Mouse (Mus musculus) adipocyte (in vitro differentiated cells): ENCODE data around the gene Kirrel3.
A peak's percentile ranks its signal among the peaks of the same experiment; 100 is the strongest.

Source experiments
- DNase-seq: peaks from one replicate; pipeline ENCODE4 v3.0.0-alpha.2; 2016; ENCODE audit warnings: low spot score

The Kirrel3 gene

GRCm38 (mm10) chr9:34954212-34954611 lies 468.5 kb downstream of the Kirrel3 start:
- DNase-seq = no peak

DNA sequence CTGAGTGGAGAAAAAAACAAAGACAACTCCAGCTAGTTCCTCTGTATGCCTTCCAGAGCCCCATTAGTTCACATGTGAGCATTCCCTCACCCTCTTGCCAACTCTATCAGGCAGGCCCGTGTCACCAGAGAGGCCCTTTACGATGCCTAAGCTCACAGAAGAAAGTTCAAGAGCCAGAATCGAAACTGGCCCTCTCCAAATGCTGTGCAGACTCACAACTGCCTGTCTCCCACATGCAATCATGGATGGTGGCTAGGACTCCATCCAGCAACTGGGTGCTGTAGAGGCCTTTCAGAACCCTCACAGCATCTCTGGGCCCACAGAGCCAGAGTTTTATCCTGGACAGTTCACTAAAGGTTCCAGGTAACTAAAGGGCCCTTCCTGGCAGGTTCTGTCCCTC lies 470.8 kb downstream of the Kirrel3 start:
- DNase-seq = no peak

GRCm38 (mm10) chr9:34957691-34958090 lies 472.0 kb downstream of the Kirrel3 start:
- no peak for DNase-seq

GRCm38 (mm10) chr9:34958183-34958830 lies 472.6 kb downstream of the Kirrel3 start:
- DNase-seq = no peak

DNA sequence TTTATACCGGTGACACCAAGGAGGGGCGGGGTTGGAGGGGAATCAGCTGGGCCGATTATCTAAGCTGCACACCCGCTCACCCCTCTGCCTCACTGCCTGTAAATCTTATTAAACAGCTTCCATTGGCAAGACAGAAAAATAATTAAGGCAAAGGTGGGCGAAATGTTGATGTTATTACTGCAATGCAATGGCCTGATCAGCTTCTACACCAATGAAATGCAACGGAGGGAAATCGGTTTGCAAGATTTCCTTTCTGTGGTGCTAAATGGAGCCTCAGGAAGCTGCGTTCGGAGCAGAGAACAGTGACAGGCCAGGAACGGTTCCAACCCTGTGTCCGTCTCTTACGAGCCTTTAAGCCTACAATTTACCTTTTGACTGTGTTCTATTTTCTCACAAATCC lies 475.0 kb downstream of the Kirrel3 start:
- no peak for DNase-seq

GRCm38 (mm10) chr9:34961171-34961570 lies 475.5 kb downstream of the Kirrel3 start:
- no peak for DNase-seq

GRCm38 (mm10) chr9:34962251-34962650 lies 476.6 kb downstream of the Kirrel3 start:
- DNase-seq = no peak

- DNase-seq = no peak
Observed at GRCm38 (mm10) chr9:34963593-34963992, 477.9 kb downstream of the Kirrel3 start.

GRCm38 (mm10) chr9:34964172-34965040 lies 478.7 kb downstream of the Kirrel3 start:
- DNase-seq = no peak

DNA sequence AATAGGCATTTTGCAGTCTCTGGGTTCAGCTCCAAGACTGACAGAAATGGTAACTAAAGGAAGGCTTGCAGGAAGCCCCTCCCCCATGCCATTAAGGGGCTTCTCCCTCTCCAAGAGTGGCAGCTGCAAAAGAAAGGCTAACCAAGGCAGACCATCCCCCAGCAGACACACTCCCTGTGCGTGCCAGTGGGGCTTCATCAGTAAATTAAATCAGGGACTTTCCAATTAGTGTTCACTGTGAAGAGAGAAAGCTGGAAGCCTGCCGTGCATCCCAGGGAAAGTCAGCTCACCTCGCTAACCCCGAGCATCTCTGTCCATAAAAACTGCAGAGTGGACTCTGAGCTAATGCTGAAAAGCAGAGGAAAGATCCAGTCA lies 479.3 kb downstream of the Kirrel3 start:
- no peak for DNase-seq

- no peak for DNase-seq
Observed at GRCm38 (mm10) chr9:34967772-34968171, 482.1 kb downstream of the Kirrel3 start.

GRCm38 (mm10) chr9:34969881-34970490 lies 484.3 kb downstream of the Kirrel3 start:
- peak; percentile 47 for DNase-seq

DNA sequence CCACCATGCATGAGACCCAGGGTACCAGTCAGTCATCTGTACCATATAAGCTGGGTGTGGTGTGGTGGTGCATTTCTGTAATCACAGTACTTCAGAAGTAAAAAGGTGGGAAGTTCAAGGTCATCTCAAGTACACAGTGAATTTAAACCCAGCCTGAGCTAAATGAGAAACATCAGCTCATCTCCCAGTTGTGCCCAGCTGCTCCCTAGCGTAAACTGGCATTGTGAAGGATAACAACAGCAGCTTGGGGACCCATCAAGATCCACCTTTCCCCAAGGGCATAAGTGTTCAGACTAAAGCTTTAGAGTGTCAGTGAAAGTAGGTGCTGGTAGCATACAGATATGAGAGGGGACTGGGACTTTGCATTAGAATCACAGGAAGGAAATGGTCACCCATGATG lies 488.6 kb downstream of the Kirrel3 start:
- DNase-seq = no peak

- no peak for DNase-seq
Observed at GRCm38 (mm10) chr9:34975245-34975644, 489.6 kb downstream of the Kirrel3 start.

- no peak for DNase-seq
Observed at GRCm38 (mm10) chr9:34976596-34977462, 491.1 kb downstream of the Kirrel3 start.

DNA sequence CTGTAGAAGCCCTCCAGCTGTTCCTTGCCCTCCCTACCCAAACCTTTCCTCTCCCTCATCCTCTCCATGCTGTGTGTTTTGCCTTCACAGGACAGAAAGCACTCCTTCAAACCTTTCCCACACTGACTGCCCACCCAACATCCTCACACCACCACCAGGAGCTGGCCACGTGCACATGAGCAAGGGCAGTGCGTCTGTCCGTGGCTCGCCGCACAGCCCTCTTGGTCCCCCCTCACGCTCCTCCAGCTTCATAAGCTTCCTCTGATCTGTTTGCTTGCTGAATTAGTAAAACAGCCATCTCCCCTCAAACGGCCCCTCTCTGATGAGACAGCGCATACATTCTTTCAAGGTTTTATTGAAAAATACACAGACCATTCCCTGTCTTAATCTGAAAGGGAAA lies 492.0 kb downstream of the Kirrel3 start:
- DNase-seq = no peak

GRCm38 (mm10) chr9:34978229-34978628 lies 492.5 kb downstream of the Kirrel3 start:
- DNase-seq = no peak

DNA sequence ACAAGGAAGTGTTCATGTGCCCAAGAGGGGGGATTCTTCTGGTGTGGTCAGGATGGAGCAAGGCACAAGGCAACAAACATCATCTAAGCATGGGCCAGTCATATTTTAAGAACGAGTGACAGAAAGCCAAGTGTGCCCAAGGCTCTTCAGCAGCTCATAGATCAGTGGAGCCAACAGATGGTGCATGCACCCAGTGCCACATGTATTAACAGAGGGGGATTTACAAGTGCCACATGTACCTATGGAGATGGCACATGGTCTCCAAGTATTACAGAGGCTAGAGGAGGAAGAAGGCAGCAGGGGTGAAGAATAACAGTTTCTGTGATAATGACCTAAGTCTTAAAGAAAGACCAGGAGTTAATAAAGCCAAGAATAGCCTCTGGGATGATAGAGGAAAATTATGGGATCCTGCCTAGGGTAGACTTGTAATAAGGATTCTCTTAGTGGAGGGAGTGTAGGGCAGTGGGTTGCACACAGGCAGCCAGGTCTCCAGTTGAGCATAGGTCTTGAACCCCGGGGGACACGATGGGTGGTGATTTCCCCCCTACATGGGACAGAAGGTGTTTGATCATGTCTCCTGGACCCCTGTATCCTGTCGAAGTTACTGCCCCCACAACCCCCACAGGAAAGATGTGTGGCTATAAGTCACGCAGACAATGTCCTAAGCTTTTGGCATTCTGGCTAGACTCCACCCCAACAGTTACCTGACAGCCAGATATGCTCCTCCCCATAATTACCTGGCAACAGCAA lies 495.0 kb downstream of the Kirrel3 start:
- no peak for DNase-seq

DNA sequence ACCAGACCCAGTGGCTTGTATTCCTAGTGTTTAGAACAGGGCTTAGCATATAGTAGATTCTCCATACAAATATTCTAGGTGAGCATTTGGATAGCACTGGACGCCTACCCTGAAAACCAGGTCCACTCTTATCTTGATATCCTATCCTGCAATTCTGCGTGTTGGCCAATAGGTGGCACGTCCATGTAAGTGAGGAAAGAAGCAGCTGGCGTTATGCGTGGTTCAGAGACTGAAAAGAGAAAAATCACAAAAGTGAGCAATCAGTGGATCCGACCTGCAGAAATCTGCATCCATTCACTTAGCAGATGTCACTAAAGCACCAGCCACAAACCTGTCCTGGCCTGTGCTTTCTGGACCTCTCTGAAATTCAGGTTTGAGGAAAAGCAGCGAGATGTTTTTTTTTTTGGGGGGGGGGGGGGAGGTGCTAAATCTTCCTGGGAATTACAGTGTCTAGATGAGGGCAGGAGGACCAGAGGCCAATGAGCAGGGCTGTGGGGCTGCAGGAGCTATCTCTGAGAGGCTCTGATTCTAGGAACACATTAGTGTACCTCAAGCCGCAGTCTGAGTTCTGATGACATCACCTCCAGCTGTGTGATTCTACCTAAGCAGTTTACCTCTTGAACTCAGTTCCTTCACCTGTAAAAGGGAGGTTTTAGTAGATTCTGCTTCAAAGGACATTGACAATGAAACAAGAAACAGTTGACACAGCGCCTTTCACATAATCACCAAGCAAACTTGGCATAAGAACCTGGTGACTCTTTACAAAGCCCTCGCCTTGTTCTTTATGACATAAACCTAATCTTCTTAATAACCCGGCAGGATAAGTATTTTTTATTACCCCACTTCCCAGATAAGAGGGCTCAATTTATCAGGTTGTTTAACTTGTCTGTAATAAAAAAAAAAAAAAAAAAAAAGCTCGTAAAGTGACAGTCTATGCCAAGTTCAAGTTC lies 498.1 kb downstream of the Kirrel3 start:
- DNase-seq = peak; percentile 31

GRCm38 (mm10) chr9:34986156-34986555 lies 500.5 kb downstream of the Kirrel3 start:
- DNase-seq = peak; percentile 27
